Mouse (Mus musculus) fat pad, adult 2 months (tissue): ENCODE measurements around the gene Gm10024.
"Not testable (repeated sequence)": the region's sequence is repeated elsewhere in the genome, so short reads cannot be mapped to it uniquely, and the experiment has no call there.

Experiments
- DNase-seq: peaks from one replicate; pipeline ENCODE4 v3.0.0-alpha.2; 2011; ENCODE audit warnings: low read depth, low spot score; ENCODE audit errors: extremely low read depth

Gene Gm10024

DNA sequence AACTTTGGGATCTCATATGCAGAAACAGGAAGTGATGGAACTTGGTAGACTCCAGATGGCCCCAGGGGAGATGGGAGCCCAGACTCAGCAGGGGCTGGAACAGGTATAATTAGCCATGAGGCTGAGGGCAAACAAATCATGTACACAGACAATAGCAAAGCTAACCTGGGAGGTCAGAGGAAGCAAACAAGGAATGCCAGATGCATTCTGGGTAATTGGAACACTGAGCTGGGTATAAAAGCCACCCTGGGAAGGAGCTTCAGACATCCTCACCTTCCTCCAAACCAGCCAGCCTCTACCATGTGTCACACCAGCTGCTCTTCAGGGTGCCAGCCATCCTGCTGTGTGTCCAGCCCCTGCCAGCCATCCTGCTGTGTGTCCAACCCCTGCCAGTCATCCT, at the start of gene Gm10024:
Gene Gm10024 (plus strand): TSS at position 301 of the 400 bp plus-strand sequence.
- DNase-seq, result not testable (repeated sequence)

DNA sequence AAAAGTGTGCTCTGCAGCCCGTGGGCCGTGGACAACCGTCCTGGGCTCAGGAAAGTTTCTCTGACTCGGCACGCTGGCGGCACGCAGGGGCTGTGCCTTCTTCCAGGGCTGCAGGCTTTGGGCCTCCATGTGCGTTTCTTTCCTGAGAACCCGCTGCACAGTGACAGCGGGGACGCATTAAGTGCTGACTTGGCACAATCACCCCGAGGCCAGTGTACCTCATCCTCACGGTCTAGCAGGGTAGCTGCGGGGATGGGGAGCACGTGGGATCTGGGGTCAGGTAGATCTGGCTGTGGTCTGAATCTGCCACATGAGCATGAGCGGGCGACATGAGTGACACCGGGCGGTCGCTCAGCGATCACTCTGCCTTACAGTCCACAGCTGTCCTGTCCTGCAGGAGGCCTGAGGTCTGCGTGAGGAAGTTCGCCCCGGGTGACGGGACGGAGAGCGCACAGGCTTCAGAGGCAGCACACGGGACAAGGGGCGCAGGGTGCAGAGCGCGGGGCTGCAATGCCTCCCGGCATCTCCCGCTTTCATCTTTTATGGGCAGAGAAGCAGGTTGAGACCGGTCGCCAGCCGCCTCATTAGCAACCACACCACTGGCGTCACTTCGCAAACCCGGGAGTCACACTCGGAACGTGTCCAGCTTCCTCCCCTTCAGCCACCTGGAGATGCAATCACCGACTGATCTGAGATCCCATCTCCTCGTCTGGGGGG, 47.1 kb upstream of the Gm10024 start:
- DNase-seq, result no peak

DNA sequence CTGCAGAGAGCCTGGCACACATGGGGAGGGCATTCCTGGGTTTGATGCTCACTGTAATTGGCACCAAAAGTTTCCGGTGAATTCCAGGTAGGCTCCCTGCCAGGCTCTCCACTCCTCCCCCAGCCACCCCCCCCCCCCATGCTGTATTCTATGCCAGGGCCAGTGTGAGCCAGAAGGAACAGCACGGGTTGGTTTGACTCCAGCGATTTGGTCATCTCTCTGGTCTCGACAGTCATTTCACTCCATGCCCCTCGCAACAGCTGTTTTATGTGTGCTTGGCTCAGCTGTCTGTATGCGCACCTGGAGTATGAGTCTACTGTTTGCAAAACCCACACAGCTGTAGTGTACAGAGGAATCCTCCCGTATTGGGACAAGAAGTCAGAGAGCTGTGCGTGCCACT, 44.9 kb upstream of the Gm10024 start:
- peak; percentile 56 for DNase-seq

DNA sequence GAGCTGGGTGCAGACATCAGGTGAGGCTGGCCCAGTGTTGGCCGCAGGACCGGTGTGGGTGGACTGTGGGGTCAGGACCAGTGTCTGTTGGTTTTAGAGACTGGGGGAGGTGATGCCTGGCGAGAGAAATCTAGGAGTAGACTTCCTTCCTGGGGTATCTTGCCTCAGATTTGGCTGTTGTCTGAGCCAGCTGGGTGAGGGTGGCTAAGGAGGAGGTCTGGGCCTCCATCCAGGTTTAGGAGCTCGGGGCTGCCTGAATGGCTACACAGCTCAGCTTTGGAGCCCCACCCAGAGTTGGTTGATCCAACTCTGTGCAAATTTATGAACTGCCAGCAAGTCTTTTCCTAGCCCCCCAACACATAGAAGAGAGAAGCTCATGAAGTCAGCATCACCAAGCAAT, 43.9 kb upstream of the Gm10024 start:
- DNase-seq, result no peak

DNA sequence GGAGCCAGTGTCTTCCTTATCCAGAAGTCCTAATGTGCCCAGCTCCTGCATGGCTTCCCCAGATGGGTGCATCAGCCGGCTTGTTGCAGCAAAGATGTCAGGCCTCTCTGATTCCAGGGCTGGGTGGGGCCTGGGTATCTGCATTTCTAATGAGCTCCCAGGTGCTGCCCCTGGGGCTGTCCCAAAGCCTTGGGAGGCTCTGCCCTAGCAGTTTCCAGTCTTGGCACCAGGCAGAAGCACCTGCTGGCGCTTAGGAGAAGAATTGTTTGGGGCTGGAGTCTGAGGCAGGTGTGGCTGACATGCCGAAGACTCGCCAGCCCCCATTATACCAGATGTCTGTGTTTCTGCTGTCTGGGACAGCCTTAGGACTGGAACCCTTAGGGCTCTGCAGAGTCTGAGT, 40.5 kb upstream of the Gm10024 start:
- DNase-seq, result no peak

DNA sequence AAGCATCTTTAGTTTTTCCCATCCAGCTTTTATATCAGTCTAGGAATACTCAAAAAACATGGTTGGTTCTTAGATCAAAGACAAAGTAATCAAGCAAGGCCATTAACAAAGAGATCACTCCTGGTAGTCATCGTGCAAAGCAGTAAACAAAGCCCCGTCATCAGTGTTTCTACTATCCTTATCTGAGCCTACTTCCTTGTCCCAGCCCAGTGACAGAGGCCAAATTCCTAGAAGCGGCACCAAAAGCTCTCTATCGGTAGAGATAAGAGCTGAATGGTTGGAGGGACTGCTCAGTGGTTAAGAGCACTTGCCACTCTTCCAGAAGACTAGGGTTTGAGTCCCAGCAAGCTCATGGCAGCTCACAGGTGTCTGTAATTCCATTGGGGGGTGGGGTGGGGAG, 39.7 kb upstream of the Gm10024 start:
- DNase-seq, result no peak

DNA sequence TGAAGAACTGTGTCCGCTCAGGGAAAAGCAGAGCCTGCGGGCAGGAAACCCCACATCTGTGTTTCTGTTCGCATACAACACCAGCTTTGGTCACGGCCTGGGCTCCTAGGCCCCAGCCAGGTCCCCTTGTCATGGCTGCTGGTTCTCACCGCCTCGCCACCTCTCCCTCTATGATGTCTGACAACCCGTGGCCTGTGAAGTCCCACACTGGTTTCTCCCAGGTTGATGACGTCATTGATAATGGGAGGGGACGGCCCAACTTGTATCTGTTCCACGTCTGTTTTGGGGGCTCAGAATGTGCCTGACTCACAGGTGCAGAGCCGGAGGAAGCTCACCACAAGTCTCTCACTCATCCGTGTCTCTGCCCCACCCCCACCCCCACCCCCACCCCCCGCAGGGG, 37.5 kb upstream of the Gm10024 start:
- DNase-seq, result no peak

DNA sequence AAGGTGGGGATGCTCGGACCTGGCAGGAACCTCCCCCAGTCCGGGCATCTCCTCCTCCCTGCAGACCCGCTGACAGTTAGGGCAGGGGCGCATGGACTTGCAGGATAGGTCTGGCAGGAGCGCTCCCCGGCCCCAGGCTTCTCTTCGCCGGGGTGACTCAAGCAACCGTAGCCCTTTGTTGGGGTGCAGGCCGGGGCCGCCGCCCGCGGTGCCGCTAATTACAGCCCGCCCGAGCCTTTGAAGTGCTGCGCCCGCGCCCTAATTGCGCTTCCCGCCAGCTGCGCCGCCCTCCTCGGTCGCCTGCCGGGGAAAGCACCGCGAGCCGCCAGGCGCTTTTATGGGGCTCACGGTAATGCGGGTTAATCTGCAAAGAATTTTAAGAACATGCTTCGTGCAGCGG, 33.7 kb upstream of the Gm10024 start:
- no peak for DNase-seq

DNA sequence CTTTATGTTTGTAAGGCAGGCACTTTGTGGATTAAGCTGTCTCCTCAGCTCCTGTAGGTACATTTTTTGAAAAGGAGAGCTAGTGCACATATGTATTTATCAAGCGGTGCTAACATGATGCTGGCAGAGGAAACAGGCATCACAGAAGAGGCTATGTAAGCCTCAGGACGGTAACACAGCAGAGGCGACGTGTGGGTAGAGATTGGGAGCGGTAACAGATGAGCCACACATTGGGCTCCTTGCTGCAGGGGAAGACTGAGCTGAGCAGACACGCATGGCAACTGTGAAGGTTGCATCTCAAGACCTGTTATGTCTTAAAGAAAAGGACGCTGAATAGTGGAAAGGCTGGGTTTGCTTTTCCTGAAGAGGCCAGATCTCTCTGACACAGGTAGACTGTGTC, 28.3 kb upstream of the Gm10024 start:
- no peak for DNase-seq

DNA sequence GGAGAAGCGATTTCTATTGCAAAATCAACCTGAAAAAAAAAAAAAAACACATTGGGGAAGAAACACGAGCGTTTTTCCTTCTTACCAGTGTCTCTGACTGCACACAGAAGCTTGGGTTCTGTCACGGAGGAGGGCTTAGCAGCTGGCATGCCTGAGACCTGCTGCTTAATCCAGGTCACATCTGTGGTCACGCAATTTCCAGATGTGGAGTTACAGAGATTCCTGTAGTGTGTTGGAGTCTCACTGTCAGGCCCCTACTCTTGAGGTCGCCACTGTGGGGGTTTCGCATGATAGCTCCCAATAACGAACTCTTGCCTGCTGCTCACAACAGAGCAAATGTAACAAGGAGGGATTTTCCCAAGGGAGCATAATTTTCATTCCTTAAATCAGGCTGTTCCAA, 27.1 kb upstream of the Gm10024 start:
- no peak for DNase-seq

DNA sequence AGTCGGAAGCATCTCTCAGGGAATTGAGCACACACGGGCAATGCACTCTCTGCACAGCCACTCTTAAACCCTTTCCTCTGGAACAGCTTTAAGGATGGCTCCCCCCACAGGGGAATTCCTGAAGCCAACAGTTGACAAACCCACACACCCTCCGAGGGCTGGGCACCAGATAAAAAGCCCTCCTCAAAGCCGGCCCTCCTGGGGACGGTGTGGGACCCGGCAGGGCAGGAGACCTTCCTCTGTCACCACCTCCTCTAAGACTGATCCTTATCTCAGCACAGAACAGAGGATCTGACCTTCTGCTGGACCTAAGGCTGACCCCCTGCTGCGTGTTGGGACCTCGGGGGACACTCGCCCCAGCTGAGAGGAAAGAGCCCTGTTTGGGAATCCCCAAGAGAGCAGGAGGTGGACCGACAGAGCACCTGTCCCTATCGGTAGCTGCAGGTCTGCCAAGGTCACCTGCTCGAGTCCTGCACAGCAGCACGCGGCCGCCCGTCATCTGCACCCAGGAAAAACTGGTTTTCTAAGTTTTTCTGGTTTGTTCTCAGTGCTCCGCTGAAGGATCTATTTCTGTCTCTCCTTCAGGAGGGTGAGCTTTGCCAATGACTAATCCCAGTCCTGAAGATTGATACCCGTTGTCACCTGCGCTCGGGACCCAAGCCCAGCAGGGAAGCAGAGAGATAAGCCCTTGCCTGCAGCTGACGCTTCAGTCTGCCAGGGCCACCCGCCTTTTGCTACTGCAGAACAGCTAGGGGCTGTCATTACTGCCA, 25.2 kb upstream of the Gm10024 start, which contains the start of gene Tspear:
Gene Tspear (plus strand): TSS at position 675 of the 770 bp plus-strand sequence.
- DNase-seq, result no peak

DNA sequence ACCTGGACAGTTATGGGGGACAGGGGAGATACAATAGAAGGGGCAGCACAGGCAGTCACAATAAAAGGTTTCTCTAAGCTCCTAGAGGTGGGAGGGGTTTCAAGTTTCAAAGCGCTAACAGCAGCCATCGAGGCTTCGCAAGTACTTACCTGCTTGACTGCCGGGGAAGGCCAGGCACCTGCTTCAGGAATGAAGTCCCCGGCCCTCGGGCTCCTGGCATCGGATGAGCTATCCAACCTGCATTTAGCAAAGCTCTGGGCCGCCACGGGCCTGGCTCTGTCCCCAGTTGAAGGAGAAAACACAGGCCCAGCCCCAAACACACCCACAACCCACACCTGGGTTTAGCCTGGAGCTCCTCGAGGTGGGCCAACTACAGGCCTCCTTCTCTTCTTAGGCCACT, 24.2 kb upstream of the Gm10024 start:
- DNase-seq, result peak; percentile 54

DNA sequence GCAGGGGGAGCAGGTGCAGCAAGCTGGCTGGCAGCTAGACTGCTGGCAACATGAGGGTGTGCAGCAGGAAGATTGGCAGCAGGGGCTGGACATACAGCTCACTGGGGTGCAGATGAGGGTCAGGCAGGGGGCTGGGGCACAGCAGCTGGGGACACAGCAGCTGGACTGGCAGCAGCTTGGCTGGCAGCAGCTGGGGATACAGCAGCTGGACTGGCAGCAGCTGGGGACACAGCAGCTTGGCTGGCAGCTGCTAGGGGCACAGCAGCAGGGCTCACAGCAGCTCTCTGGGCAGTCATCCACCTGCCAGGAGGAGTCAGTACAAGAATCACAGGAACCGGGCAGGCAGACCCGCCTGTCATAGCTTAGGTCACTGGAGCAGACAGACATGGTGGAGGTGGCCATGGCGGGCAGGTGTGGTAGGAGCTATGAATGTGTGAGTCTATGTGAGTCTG, 20.9 kb upstream of the Gm10024 start, which contains the start of gene Gm19402:
Gene Gm19402 (minus strand): TSS at position 402 of the 452 bp plus-strand sequence.
- DNase-seq, result not testable (repeated sequence)

DNA sequence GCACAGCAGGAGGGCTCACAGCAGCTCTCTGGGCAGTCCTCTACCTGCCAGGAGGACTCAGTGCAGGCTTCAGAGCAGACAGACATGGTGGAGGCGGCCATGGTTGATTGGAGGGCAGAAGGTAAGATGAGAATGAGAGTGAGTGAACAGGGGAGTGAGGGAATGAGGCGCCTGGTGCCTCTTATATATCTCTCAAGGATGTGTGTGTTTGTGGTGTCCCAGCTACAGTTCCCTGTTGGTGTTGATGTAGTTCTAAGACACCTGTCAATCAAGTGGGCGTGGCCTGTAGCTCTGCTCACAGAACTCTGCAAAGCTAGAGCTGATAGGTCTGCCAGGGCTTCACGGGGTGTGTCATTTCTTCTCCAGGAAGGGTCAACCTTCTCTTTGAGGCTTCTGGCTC, 14.1 kb upstream of the Gm10024 start, which contains the start of gene Gm9508:
Gene Gm9508 (minus strand): TSS at position 101 of the 400 bp plus-strand sequence.
- no peak for DNase-seq

DNA sequence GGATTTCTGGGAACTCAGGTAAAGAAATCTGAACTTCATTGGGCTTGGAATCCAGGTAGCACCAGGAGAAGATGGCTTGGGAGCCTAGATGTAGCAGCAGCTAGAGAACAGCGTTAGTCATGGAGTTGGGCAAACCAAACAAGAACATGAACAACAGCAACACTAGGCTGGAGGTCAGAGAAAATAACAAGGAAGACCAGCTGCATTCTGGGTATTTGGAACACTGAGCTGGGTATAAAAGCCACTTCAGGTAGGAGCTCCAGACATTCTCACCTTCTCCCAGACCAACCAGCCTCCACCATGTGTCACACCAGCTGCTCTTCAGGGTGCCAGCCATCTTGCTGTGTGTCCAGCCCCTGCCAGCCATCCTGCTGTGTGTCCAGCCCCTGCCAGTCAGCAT, 4.9 kb upstream of the Gm10024 start, which contains the start of gene Gm10272:
Gene Gm10272 (plus strand): TSS at position 301 of the 400 bp plus-strand sequence.
- no peak for DNase-seq

DNA sequence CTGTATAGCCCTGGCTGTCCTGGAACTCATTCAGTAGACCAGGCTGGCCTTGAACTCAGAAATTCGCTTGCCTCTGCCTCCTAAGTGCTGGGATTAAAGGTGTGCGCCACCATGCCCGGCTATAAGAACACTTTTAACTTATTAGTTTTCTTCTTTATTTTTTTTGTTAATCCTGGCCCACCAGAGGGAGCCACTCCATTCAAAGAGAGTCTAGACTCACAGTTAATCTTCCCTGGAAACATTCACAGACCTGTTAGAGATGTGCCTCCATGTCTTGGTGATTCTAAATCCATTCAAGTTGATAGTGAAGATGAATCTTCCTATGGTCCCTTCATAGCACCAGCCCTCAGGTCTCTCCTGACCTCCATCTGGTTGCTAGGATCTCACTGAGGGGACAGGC, 1.4 kb upstream of the Gm10024 start:
- DNase-seq, result no peak

DNA sequence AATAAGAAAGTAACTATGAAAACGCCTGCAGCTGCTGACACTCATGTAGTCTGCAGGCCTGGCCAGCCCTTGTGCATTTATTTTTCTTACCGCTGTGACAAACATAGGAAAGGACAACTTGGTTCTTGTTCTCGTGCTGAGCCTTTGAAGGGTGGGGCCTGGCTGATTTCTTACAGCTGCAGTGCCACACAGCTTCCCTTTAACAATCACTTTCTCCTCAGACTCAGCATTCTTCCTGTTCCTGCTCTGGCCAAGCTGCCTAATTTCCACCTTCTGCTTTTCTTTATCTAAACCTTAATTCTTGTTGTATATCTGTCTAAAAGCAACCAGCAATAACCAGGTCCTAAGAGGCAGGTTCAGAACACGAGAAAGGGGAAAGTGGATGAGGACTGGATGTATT, 2.5 kb downstream of the Gm10024 start:
- DNase-seq, result no peak

DNA sequence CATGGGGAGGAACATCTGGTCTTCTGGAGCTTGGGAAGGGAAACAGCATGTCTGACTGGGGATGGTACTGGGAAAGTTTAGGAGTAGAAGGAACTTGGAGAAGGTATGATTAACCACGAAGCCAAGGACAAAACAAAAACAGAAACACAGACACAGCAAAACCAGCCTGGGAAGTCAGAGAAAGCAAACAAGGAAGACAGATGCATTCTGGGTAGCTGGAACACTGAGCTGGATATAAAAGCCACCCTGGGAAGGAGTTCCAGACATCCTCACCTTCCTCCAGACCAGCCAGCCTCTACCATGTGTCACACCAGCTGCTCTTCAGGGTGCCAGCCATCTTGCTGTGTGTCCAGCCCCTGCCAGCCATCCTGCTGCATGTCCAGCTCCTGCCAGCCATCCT, 4.2 kb downstream of the Gm10024 start, which contains the start of gene Gm10142:
Gene Gm10142 (plus strand): TSS at position 301 of the 400 bp plus-strand sequence.
- no peak for DNase-seq

DNA sequence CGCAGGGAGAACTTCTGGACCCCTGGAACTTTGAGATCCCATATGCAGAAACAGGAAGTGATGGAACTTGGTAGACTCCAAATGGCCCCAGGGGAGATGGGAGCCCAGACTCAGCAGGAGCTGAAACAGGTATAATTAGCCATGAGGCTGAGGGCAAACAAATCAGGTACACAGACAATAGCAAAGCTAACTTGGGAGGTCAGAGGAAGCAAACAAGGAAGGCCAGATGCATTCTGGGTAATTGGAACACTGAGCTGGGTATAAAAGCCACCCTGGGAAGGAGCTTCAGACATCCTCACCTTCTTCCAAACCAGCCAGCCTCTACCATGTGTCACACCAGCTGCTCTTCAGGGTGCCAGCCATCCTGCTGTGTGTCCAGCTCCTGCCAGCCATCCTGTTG, 9.0 kb downstream of the Gm10024 start, which contains the start of gene Krtap12-1:
Gene Krtap12-1 (plus strand): TSS at position 301 of the 400 bp plus-strand sequence.
- not testable (repeated sequence) for DNase-seq

DNA sequence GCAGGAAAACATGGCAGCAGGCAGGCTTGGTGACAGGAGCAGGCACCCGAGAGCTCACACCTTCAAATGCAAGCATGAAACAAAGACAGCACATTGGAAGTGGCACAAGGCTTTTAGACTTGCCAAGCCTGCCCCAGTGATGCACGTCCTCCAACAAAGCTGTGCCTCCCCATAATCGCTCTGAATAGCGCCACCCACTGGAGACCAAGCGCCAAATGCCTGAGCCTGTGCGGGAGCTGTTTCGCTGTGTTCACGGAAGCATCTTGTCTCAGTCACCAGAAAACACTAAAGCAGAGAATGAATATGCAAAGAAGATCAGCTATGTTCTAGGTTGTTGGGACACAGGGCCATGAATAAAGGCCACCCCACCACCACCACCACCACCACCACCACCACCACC, 13.6 kb downstream of the Gm10024 start:
- DNase-seq, result no peak

DNA sequence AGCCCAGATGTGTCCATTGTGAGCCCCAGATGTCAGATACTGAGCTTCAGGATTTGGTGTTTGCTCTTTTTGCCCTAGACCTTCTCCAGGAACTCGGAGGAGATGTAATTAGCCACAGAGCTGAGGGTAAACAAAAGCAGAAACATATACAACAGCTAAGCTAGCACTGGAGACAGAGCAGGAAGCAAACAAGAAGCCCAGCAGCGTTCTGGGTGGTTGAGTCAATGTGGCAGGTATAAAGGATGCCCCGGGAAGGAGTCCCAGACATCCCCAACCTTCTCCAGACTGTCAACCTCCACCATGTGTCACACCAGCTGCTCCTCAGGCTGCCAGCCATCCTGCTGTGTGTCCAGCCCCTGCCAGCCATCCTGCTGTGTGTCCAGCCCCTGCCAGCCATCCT, 14.9 kb downstream of the Gm10024 start, which contains the start of gene Gm10100:
Gene Gm10100 (plus strand): TSS at position 301 of the 400 bp plus-strand sequence.
- no peak for DNase-seq

DNA sequence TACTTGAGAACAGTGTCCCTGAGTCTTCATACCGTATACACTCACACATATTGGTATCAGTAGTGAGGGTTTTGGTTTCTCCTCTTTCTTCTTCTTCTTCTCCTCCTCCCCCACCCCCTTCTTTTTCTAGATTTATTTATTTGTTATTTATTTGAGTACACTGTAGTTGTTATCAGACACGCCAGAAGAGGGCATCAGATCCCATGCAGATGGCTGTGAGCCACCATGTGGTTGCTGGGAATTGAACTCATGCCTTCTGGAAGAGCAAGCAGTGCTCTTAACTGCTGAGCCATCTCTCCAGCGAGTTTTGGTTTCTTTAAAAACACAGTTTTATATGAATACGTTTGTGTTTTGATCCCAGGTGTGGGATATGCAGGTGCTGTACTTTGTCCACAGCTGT, 17.0 kb downstream of the Gm10024 start:
- DNase-seq, result no peak
